Mouse (Mus musculus) forebrain, embryonic 16.5 days (tissue): ENCODE results near the gene Emc8. TPM values are rescaled to one million over a fixed set of nuclear protein-coding genes. Genes with fewer than 3 reads are reported as not detected.

Experiments
- ATAC-seq: fragments of 200-750 bp; cut with Nextera tagmentation; 2 replicates; pipeline ENCODE4 v1.8.0; 2017; ENCODE audit warnings: mild to moderate bottlenecking, moderate library complexity
- H3K27ac ChIP-seq: fragments of 300-500 bp; sonication (generic); 2 replicates; pipeline ENCODE4 v1.5.1; 2014; ENCODE audit warnings: low read length, control low read depth
- H3K27me3 ChIP-seq: fragments of 300-500 bp; sonication (generic); replicated peaks from 2 replicates; pipeline ENCODE4 v1.6.1; 2014; ENCODE audit warnings: low read length; ENCODE audit not compliant: control insufficient read depth, insufficient read depth
- H3K36me3 ChIP-seq: fragments of 300-500 bp; sonication (generic); 2 replicates; pipeline ENCODE4 v1.6.1; 2014; ENCODE audit not compliant: control insufficient read depth, insufficient read depth
- H3K4me1 ChIP-seq: fragments of 300-500 bp; sonication (generic); replicated peaks from 2 replicates; pipeline ENCODE4 v1.6.1; 2014; ENCODE audit warnings: low read length; ENCODE audit not compliant: control insufficient read depth, insufficient read depth
- H3K4me2 ChIP-seq: fragments of 300-500 bp; sonication (generic); 2 replicates; pipeline ENCODE4 v1.6.1; 2014; ENCODE audit warnings: mild to moderate bottlenecking, low read length, control low read depth
- H3K4me3 ChIP-seq: fragments of 300-500 bp; sonication (generic); replicated peaks from 2 replicates; pipeline ENCODE4 v1.5.1; 2014; ENCODE audit warnings: mild to moderate bottlenecking, low read length, control low read depth
- H3K9ac ChIP-seq: fragments of 300-500 bp; sonication (generic); replicated peaks from 2 replicates; pipeline ENCODE4 v1.6.1; 2014; ENCODE audit warnings: low read depth, low read length, control low read depth
- H3K9me3 ChIP-seq: fragments of 300-500 bp; sonication (generic); 2 replicates; pipeline ENCODE4 v1.6.1; 2016; ENCODE audit warnings: low read length; ENCODE audit not compliant: control insufficient read depth
- WGBS: fragments of 180-500 bp; shearing (Covaris S2); extraction: QIAGEN DNeasy Blood & Tissue Kit; methylation state at CpG from one replicate; pipeline ENCODE4 v1.1.7; 2014; 5-methylcytosine and 5-hydroxymethylcytosine counted together
- polyA plus RNA-seq: library from polyadenylated mRNA; unstranded; fragments of >200 nt; fragmentation: Nextera tagmentation; extraction: Ambion mirVana; gene quantifications from 2 replicates; pipeline ENCODE4 v1.2.1, GENCODE M21; 2015

The Emc8 gene
- polyA plus RNA-seq = 145 and 148 TPM in 2 replicates

- Histone ChIP-seq H3K4me2 (peak within 1 kb of the TSS; percentile 97), H3K4me3 (peak within 1 kb of the TSS; percentile 97), H3K9ac (peak within 1 kb of the TSS; percentile 94), H3K27me3 (no peaks in the 10 kb centered on the region), H3K9me3 (no peaks in the 10 kb centered on the region), H3K27ac (peak within 1 kb of the TSS; percentile 89), H3K4me1 (peaks cover 41% of the 10 kb centered on the region), H3K36me3 (peaks cover 14% of the 10 kb centered on the region; the same call in 1 of the 2 replicates)
- under 1% methylated on average over 49 of the region's 51 CpGs for WGBS
- no peak for ATAC-seq
Observed at GRCm38 (mm10) chr8:120668374-120668905, at the start of gene Emc8. TSS of gene Emc8 (minus strand) at chr8:120668573.

- Histone ChIP-seq H3K9ac (no peak overlapping the region), H3K4me2 (no peak overlapping the region), H3K4me1 (no peaks in the 10 kb centered on the region), H3K27ac (no peak overlapping the region), H3K36me3 (no peaks in the 10 kb centered on the region), H3K27me3 (no peaks in the 10 kb centered on the region), H3K9me3 (no peaks in the 10 kb centered on the region), H3K4me3 (no peak overlapping the region)
- WGBS = 79% methylated on average over 15 of the region's 15 CpGs
- no peak for ATAC-seq
Observed at GRCm38 (mm10) chr8:120715996-120716680, 47.8 kb upstream of the Emc8 start.

GRCm38 (mm10) chr8:120715200-120715599, 46.8 kb upstream of the Emc8 start:
- H3K4me3 ChIP-seq = no peak overlapping the region
- H3K36me3 ChIP-seq = no peaks in the 10 kb centered on the region
- no peaks in the 10 kb centered on the region for H3K4me1 ChIP-seq
- no peak for ATAC-seq
- H3K4me2 ChIP-seq = no peak overlapping the region
- H3K27ac ChIP-seq = no peak overlapping the region
- H3K27me3 ChIP-seq = no peaks in the 10 kb centered on the region
- WGBS = 76% methylated on average over 6 of the region's 6 CpGs
- no peak overlapping the region for H3K9ac ChIP-seq
- H3K9me3 ChIP-seq = no peaks in the 10 kb centered on the region

GRCm38 (mm10) chr8:120709176-120709575, 40.8 kb upstream of the Emc8 start:
- Histone ChIP-seq H3K9me3 (no peaks in the 10 kb centered on the region), H3K9ac (no peak overlapping the region), H3K27ac (no peak overlapping the region), H3K27me3 (no peaks in the 10 kb centered on the region), H3K36me3 (no peaks in the 10 kb centered on the region), H3K4me2 (no peak overlapping the region), H3K4me3 (no peak overlapping the region), H3K4me1 (no peaks in the 10 kb centered on the region)
- no peak for ATAC-seq
- WGBS = 92% methylated on average over 10 of the region's 10 CpGs

DNA sequence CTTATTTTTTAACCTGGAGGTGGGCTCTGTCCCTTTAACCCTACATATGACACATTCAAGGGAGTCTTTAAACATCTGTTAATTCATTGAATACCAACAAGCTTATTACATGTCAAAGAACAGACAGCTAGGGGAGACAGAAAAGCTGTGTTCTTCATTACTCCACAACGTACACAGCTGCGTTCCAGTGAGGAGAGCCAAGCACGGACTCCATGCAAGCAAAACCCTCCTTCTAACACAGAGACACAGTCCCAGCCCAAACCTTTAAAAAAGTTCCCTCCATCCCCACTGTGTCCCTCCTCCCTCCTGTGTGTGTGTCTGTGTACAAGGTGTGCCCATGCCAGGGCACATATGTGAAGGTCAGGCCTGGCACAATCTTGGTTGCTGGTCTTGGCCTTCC, 37.8 kb upstream of the Emc8 start:
- H3K9ac ChIP-seq = no peak overlapping the region
- no peak overlapping the region for H3K27ac ChIP-seq
- H3K4me2 ChIP-seq = no peak overlapping the region
- 75% methylated on average over 3 of the region's 3 CpGs for WGBS
- no peaks in the 10 kb centered on the region for H3K4me1 ChIP-seq
- H3K27me3 ChIP-seq = no peaks in the 10 kb centered on the region
- H3K36me3 ChIP-seq = no peaks in the 10 kb centered on the region
- no peaks in the 10 kb centered on the region for H3K9me3 ChIP-seq
- no peak for ATAC-seq
- H3K4me3 ChIP-seq = no peak overlapping the region

GRCm38 (mm10) chr8:120705163-120705562, 36.8 kb upstream of the Emc8 start:
- Histone ChIP-seq H3K4me2 (no peak overlapping the region), H3K36me3 (no peaks in the 10 kb centered on the region), H3K9me3 (no peaks in the 10 kb centered on the region), H3K9ac (no peak overlapping the region), H3K4me1 (no peaks in the 10 kb centered on the region), H3K27me3 (no peaks in the 10 kb centered on the region), H3K4me3 (no peak overlapping the region), H3K27ac (no peak overlapping the region)
- no peak for ATAC-seq
- WGBS = 86% methylated on average over 15 of the region's 15 CpGs

DNA sequence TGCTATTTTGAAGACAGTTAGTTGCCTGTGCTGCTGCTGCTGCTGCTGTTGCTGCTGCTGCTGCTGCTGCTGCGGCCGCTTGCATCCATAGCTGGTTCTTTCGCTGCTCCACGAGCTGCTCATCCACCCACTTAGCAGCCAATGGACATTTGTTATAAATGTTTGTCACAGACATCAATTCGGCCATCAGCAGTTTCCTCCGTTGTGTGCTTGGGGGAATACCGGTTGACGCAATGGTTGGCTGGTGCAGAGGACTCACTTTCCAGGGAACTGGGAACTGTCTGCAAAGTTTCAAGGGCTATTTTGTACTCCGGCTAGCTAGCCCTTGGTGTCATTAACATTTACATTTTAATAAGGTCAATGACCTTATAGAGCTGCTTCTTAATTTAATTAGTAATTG, 35.8 kb upstream of the Emc8 start:
- Histone ChIP-seq H3K36me3 (no peaks in the 10 kb centered on the region), H3K27me3 (no peaks in the 10 kb centered on the region), H3K9ac (no peak overlapping the region), H3K4me3 (no peak overlapping the region), H3K4me2 (no peak overlapping the region), H3K9me3 (no peaks in the 10 kb centered on the region), H3K27ac (no peak overlapping the region), H3K4me1 (no peaks in the 10 kb centered on the region)
- WGBS = 77% methylated on average over 9 of the region's 9 CpGs
- ATAC-seq = no peak

DNA sequence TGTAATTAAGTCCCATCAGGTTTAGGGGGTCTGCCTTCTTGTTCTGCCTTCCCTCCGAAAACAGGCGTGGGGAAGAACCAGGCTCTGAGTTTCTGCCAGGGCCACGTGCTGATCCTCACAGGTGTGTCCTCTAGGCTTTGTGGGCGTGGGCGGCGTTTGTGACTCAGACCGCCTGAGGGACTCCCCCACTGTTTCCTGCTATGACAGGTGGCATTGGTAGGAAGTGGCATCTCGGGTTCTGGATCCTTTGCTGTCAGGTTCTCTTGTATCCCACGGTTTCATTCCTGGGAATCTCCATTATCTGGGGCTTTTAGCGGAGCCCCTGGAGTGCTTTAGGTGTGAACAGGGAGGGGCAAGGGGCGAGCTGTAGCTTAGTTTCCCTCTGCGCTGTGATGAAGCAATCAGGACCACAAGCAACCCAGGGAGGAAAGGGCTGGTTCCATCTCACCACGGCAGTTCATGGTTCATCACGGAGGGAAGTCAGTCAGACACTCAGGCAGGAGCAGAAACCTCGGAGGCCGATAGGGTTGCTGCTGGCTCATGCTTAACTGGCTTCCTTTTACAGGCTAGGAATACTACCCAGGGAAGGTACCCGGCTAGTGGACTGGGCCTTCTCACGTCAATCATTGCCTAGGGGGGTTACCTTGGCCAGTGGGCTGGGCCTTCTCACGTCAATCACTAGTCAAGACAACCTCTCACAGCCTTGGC, 33.5 kb upstream of the Emc8 start:
- no peaks in the 10 kb centered on the region for H3K36me3 ChIP-seq
- H3K9me3 ChIP-seq = no peaks in the 10 kb centered on the region
- H3K4me2 ChIP-seq = no peak overlapping the region
- ATAC-seq = no peak
- no peak overlapping the region for H3K4me3 ChIP-seq
- WGBS = 72% methylated on average over 19 of the region's 19 CpGs
- H3K9ac ChIP-seq = no peak overlapping the region
- H3K27me3 ChIP-seq = no peaks in the 10 kb centered on the region
- no peak overlapping the region for H3K27ac ChIP-seq
- no peaks in the 10 kb centered on the region for H3K4me1 ChIP-seq

DNA sequence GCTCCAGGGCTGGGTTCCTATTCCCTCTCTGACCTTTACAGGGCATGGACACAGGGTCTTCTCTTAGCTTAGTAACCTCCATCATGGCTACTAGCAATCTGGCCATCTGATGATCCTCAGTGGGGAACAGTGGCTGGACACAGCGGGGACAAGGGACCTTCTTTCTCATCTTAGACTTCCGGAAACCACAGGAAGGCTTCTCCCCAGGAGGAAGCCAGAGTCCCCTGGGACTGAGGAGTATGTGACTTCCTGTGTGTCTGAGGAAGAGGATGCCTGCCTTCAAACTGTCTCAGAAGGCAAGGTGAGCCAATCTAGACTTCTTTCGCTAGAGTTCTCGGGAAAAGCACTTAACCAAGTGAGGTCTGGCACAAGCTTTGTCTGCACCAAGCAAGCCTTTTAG, 31.7 kb upstream of the Emc8 start:
- H3K9me3 ChIP-seq = no peaks in the 10 kb centered on the region
- WGBS = 89% methylated on average over 4 of the region's 4 CpGs
- ATAC-seq = no peak
- no peak overlapping the region for H3K4me3 ChIP-seq
- no peak overlapping the region for H3K4me2 ChIP-seq
- H3K36me3 ChIP-seq = no peaks in the 10 kb centered on the region
- peaks cover 8% of the 10 kb centered on the region for H3K4me1 ChIP-seq
- H3K27ac ChIP-seq = no peak overlapping the region
- H3K9ac ChIP-seq = no peak overlapping the region
- H3K27me3 ChIP-seq = no peaks in the 10 kb centered on the region
